Mouse (Mus musculus) brain, embryonic 14.5 days (tissue): ENCODE results near the gene Hoxa11.

Experiments
- CTCF ChIP-seq: fragments of 200-500 bp; IDR thresholded peaks from 2 replicates; pipeline ENCODE4 v1.5.1; 2012; ENCODE audit warnings: inconsistent platforms, mild to moderate bottlenecking, moderate library complexity, borderline replicate concordance; ENCODE audit not compliant: insufficient read depth, insufficient read length; ENCODE audit errors: extremely low read depth
- POLR2A ChIP-seq: fragments of 200-500 bp; IDR thresholded peaks from 2 replicates; pipeline ENCODE4 v1.6.1; 2012; ENCODE audit warnings: mild to moderate bottlenecking, inconsistent platforms, borderline replicate concordance; ENCODE audit not compliant: poor library complexity, insufficient read depth, insufficient read length, severe bottlenecking; ENCODE audit errors: extremely low read depth

- TF ChIP-seq POLR2A (no peak), CTCF (no peak)
Observed at GRCm38 (mm10) chr6:52211961-52212360, 33.6 kb downstream of the Hoxa11 start.
